Mouse (Mus musculus): ENCODE measurements around the gene Olfr1321.

Olfr1321 gene

DNA sequence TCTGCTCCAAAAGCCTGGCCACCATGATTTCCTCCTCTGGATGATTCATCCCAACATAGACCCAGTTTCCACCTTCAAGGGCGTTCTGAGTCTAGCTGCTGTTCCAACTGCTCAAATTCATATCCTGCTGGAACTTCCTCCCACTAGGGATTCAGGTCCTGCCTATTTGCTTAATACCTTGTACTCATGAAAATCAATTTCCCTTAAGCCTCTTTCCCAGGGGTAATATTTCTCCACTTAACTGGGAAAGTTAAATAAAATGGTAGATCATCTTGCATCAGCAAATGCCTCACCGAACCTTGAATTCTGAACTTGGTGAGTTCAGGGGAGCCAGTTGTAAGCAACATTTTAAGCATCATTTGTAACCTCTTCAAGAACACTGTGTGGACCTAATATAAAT, at the start of gene Olfr1321:
Olfr1321 (minus strand) TSS at position 101 of the 400 bp plus-strand sequence.
- no peak for DNase-seq (ENCODE audit: low spot score)

DNA sequence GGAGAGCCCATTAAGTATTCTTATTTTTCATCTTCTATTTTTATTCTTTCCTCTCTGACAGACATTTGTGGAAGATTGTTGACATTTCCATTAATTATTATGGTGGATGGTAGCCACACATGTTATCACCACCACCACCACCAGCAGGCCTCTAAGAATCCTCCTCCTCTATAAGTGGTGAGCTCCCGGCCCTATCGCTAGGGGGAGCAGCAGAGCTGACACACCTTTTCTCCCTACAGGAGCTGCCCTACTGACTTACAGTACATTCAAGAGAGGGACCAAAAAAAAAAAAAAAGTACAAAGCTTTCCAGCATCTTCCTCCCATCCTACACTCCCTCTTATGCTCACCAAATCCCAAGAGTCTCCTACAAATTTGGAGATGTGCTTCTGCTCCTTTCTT, 36.0 kb upstream of the Olfr1321 start:
- DNase-seq (ENCODE audit: low spot score) = no peak

DNA sequence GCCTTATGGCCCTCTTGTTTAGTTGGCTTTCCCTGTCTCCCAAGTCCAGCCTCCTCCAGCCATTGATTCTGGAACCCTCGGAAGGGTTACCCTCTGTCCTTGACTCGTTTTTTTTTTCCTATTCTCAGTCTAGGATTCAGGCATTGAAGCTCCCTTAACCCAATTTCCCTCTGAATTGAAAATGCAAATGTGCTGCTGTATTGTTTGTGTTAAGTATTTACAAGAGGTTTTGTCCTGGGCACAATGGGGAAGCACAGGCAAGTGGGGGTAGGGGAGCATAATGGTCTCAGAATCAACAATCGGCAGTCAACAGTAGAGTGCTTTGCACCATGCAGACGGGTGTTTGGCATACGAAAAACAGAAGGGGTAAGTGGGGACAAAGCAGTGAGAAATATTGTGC, 10.3 kb upstream of the Olfr1321 start:
- DNase-seq (ENCODE audit: low spot score) = no peak
